Comparison of ENCODE assay signal across 13 mouse cellular contexts in the genomic region with DNA sequence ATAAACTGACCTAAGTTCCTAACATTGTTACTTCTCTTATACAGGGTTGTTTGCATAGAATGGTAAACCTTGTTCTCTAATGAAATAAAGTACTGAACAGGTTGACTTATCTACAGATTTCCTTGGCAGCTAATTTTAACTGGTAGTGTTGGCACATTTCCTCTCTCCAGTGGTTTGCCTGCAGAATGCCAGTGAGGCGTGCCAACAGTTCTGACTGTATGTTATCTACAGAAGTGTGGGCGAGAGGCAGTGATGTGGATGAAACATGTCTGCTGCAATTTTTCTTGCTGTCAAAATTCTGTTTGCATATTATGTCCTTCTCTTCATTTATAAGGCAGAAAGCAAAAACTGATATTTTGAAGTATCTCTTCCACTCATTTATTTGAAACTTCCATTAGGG. TPM values are rescaled to one million over a fixed set of nuclear protein-coding genes. Genes with fewer than 3 reads are reported as not detected.
A peak's percentile ranks its signal among the peaks of the same experiment; 100 is the strongest.
DNase-seq lines count a peak whose midpoint lies in the region; ATAC-seq and TF ChIP-seq lines count a peak whose summit lies in the region.
"Had no signal": no experiment of that assay in that cellular context is flagged by ENCODE, and none has a peak within 500 bp of the region (broad histone marks: within the 10 kb centered on the region; RNA-seq: fewer than 3 reads in every experiment).

No protein-coding gene starts in this region.

- no peak for TF ChIP-seq CTCF in brain, embryonic 14.5 days (IDR thresholded peaks at IDR 0.05; ENCODE audit: borderline replicate concordance, extremely low read depth, insufficient read depth, insufficient read length)

- peak; percentile 62 to 65 for DNase-seq in cerebellum, postnatal 10 days
- DNase-seq in cerebellum, adult 11 months, result no peak
- DNase-seq in left cerebral cortex, postnatal 4 days, result peak; percentile 25
- DNase-seq in left cerebral cortex, adult 8-10 months (ENCODE audit: low spot score in 2 of 2), result no peak
- peak; percentile 27 for DNase-seq in brain, embryonic 14.5 days (ENCODE audit: low read depth)
- DNase-seq in cerebellum, adult 18-20 months, result no peak
- no peak for DNase-seq in urinary bladder, postnatal 4 days (ENCODE audit: low spot score in 2 of 2)
- DNase-seq: cerebellum, postnatal 25 days; gastrocnemius, postnatal 14 days had no signal

- ATAC-seq in megakaryocyte-erythroid progenitor cell, adult 5-6 weeks (replicated peaks; ENCODE audit: low FRiP score, low TSS enrichment, poor library complexity, severe bottlenecking), result 0 out of 2 replicates have a peak, but pooled peaks have one; percentile 32
- ATAC-seq: intestine, embryonic 15.5 days; liver, embryonic 12.5 days had no signal

- no peak for TF ChIP-seq POLR2A in brain, embryonic 14.5 days (IDR thresholded peaks at IDR 0.05; ENCODE audit: borderline replicate concordance, extremely low read depth, insufficient read depth, insufficient read length, poor library complexity, severe bottlenecking)

- intact Hi-C loops in left cerebral cortex, postnatal 4 days (cut with DNase I), result no loop called here

RNA-seq across cellular contexts. Expression of gene Enkur, which starts 2.4 kb away (rescaled TPM):
- 1 to 10 TPM; 4.1 to 4.9 TPM for total RNA-seq in left cerebral cortex, postnatal 4 days (2021)
- 1 to 10 TPM; 3.3 to 4.9 (median 4.0) TPM for total RNA-seq in left cerebral cortex, adult 8-10 months (2022)
- polyA plus RNA-seq in brain, embryonic 14.5 days (2012; rRNA removed), result 2.4 and 4.7 TPM in 2 replicates
- total RNA-seq in megakaryocyte-erythroid progenitor cell, adult 5-6 weeks (2014; fragmentation: Nextera tagmentation), result not detected in 2 replicates
- total RNA-seq in megakaryocyte-erythroid progenitor cell, adult 5-6 weeks (2017), result 0.72 TPM in 1 of 2 replicates, not detected in the other
- polyA plus RNA-seq: erythroblast, embryonic 14.5 days; liver, embryonic 12.5 days had no signal

RNA-seq across cellular contexts. Expression of gene Thnsl1, which starts 2.8 kb away (rescaled TPM):
- total RNA-seq in left cerebral cortex, postnatal 4 days (2021), result 10 to 100 TPM; 19.4 to 20.0 TPM
- 10 to 100 TPM; 19.1 to 24.0 (median 19.6) TPM for total RNA-seq in left cerebral cortex, adult 8-10 months (2022)
- 15.4 and 15.7 TPM in 2 replicates for polyA plus RNA-seq in brain, embryonic 14.5 days (2012; rRNA removed)
- total RNA-seq in megakaryocyte-erythroid progenitor cell, adult 5-6 weeks (2014; fragmentation: Nextera tagmentation), result 1.9 and 2.5 TPM in 2 replicates
- total RNA-seq in megakaryocyte-erythroid progenitor cell, adult 5-6 weeks (2017), result 2.0 and 3.5 TPM in 2 replicates
- polyA plus RNA-seq: erythroblast, embryonic 14.5 days had no signal

Comparison
In these comparisons a context has a peak if more than half of its experiments do, and no peak if none do; other contexts are left out.
1. DNase-seq: peak in cerebellum, postnatal 10 days (2 of 2), left cerebral cortex, postnatal 4 days (single experiment) and brain, embryonic 14.5 days (single experiment); none in cerebellum, adult 11 months (single experiment), left cerebral cortex, adult 8-10 months (0 of 2), cerebellum, adult 18-20 months (0 of 2) and urinary bladder, postnatal 4 days (0 of 2).
2. RNA of gene Thnsl1, which starts 2.8 kb away (total RNA-seq): 19.4 to 20.0 TPM in left cerebral cortex, postnatal 4 days and 19.1 to 24.0 TPM in left cerebral cortex, adult 8-10 months; 1.9 to 3.5 TPM in megakaryocyte-erythroid progenitor cell, adult 5-6 weeks; every median in the first group is over 4 times any median in the second.